Mouse (Mus musculus): Measurements from ENCODE around the gene Ocel1. TPM values are rescaled to one million over a fixed set of nuclear protein-coding genes. Genes with fewer than 3 reads are reported as not detected.

Ocel1 gene
- polyA plus RNA-seq, 1 experiment from 2014 or later: 3.0 TPM

Other genes with a start within 250 kb of the Ocel1 start
- 11.8 and 13.0 TPM in 2 replicates for gene Myo9b, start 98.6 kb upstream of the Ocel1 start, polyA plus RNA-seq (2014; fragmentation: Nextera tagmentation; extraction: Ambion mirVana)
- 51.5 and 64.2 TPM in 2 replicates for gene Haus8, start 98.4 kb upstream of the Ocel1 start, polyA plus RNA-seq (2014; fragmentation: Nextera tagmentation; extraction: Ambion mirVana)
- 116 and 121 TPM in 2 replicates for gene Use1, start 4.5 kb upstream of the Ocel1 start, polyA plus RNA-seq (2014; fragmentation: Nextera tagmentation; extraction: Ambion mirVana)
- gene Nr2f6, start 10.7 kb downstream of the Ocel1 start, polyA plus RNA-seq (2014; fragmentation: Nextera tagmentation; extraction: Ambion mirVana): 16.6 and 17.3 TPM in 2 replicates
- gene Ushbp1, start 24.5 kb downstream of the Ocel1 start, polyA plus RNA-seq (2014; fragmentation: Nextera tagmentation; extraction: Ambion mirVana): 2.8 and 4.4 TPM in 2 replicates
- gene Babam1, start 25.6 kb downstream of the Ocel1 start, polyA plus RNA-seq (2014; fragmentation: Nextera tagmentation; extraction: Ambion mirVana): 91.7 and 97.0 TPM in 2 replicates
- 4.3 and 7.2 TPM in 2 replicates for gene Ankle1, start 34.7 kb downstream of the Ocel1 start, polyA plus RNA-seq (2014; fragmentation: Nextera tagmentation; extraction: Ambion mirVana)
- gene Abhd8, start 92.4 kb downstream of the Ocel1 start, polyA plus RNA-seq (2014; fragmentation: Nextera tagmentation; extraction: Ambion mirVana): 75.7 and 93.7 TPM in 2 replicates
- 185 and 214 TPM in 2 replicates for gene Mrpl34, start 93.7 kb downstream of the Ocel1 start, polyA plus RNA-seq (2014; fragmentation: Nextera tagmentation; extraction: Ambion mirVana)
- gene Dda1, start 97.9 kb downstream of the Ocel1 start, polyA plus RNA-seq (2014; fragmentation: Nextera tagmentation; extraction: Ambion mirVana): 207 and 225 TPM in 2 replicates
- gene Ano8, start 114.7 kb downstream of the Ocel1 start, polyA plus RNA-seq (2014; fragmentation: Nextera tagmentation; extraction: Ambion mirVana): 5.4 and 6.3 TPM in 2 replicates
- gene Gtpbp3, start 116.8 kb downstream of the Ocel1 start, polyA plus RNA-seq (2014; fragmentation: Nextera tagmentation; extraction: Ambion mirVana): 2.2 and 3.8 TPM in 2 replicates
- gene Plvap, start 140.5 kb downstream of the Ocel1 start, polyA plus RNA-seq (2014; fragmentation: Nextera tagmentation; extraction: Ambion mirVana): 5.8 and 6.8 TPM in 2 replicates
- gene Ccdc194, start 154.4 kb downstream of the Ocel1 start, polyA plus RNA-seq (2014; fragmentation: Nextera tagmentation; extraction: Ambion mirVana): 0.11 and 0.13 TPM in 2 replicates
- gene Bst2, start 166.2 kb downstream of the Ocel1 start, polyA plus RNA-seq (2014; fragmentation: Nextera tagmentation; extraction: Ambion mirVana): 2.2 and 2.8 TPM in 2 replicates
- 65.7 and 71.6 TPM in 2 replicates for gene Mvb12a, start 171.6 kb downstream of the Ocel1 start, polyA plus RNA-seq (2014; fragmentation: Nextera tagmentation; extraction: Ambion mirVana)
- gene Tmem221, start 187.6 kb downstream of the Ocel1 start, polyA plus RNA-seq (2014; fragmentation: Nextera tagmentation; extraction: Ambion mirVana): not detected in 2 replicates
- not detected in 2 replicates for gene Nxnl1, start 195.3 kb downstream of the Ocel1 start, polyA plus RNA-seq (2014; fragmentation: Nextera tagmentation; extraction: Ambion mirVana)
- gene Slc27a1, start 197.6 kb downstream of the Ocel1 start, polyA plus RNA-seq (2014; fragmentation: Nextera tagmentation; extraction: Ambion mirVana): 25.8 and 31.5 TPM in 2 replicates
- gene Pgls, start 220.9 kb downstream of the Ocel1 start, polyA plus RNA-seq (2014; fragmentation: Nextera tagmentation; extraction: Ambion mirVana): 233 and 279 TPM in 2 replicates
- gene Fam129c, start 226.3 kb downstream of the Ocel1 start, polyA plus RNA-seq (2014; fragmentation: Nextera tagmentation; extraction: Ambion mirVana): 4.1 and 4.5 TPM in 2 replicates
- 45.3 and 47.2 TPM in 2 replicates for gene Colgalt1, start 239.7 kb downstream of the Ocel1 start, polyA plus RNA-seq (2014; fragmentation: Nextera tagmentation; extraction: Ambion mirVana)